Mouse (Mus musculus) C2C12 (cell line): ENCODE results near the gene Cfdp1. TPM values are rescaled to one million over a fixed set of nuclear protein-coding genes. Genes with fewer than 3 reads are reported as not detected.

Source experiments
- H3K27me3 ChIP-seq: one replicate; pipeline ENCODE4 v1.6.1; 2011; ENCODE audit not compliant: control insufficient read depth, insufficient read depth, insufficient read length
- H3K36me3 ChIP-seq: one replicate; pipeline ENCODE4 v1.6.1; 2011; ENCODE audit not compliant: control insufficient read depth, insufficient read depth
- H3K4me3 ChIP-seq: one replicate; pipeline ENCODE4 v1.5.1; 2011; ENCODE audit warnings: mild to moderate bottlenecking, control low read depth; ENCODE audit not compliant: poor library complexity, insufficient read depth, severe bottlenecking
- H3K79me2 ChIP-seq: one replicate; pipeline ENCODE4 v1.6.1; 2011; ENCODE audit not compliant: control insufficient read depth, insufficient read depth
- H3K79me3 ChIP-seq: one replicate; pipeline ENCODE4 v1.6.1; 2011; ENCODE audit warnings: low read depth, control low read depth
- H3ac ChIP-seq: one replicate; pipeline ENCODE3; 2011; ENCODE audit warnings: low read depth; ENCODE audit not compliant: control insufficient read depth, insufficient read length
- CEBPB ChIP-seq: IDR thresholded peaks from one replicate; pipeline ENCODE4 v1.6.1; 2011; ENCODE audit warnings: low read depth, mild to moderate bottlenecking, control low read depth, moderate library complexity
- CTCF ChIP-seq: IDR thresholded peaks from one replicate; pipeline ENCODE4 v1.5.1; 2011; ENCODE audit not compliant: control insufficient read depth, insufficient read depth, insufficient read length
- FOSL1 ChIP-seq: IDR thresholded peaks from one replicate; pipeline ENCODE4 v1.8.0; 2011; ENCODE audit warnings: mild to moderate bottlenecking, low read length; ENCODE audit not compliant: poor library complexity, insufficient read depth, severe bottlenecking
- MAX ChIP-seq: IDR thresholded peaks from one replicate; pipeline ENCODE4 v1.6.1; 2011; ENCODE audit warnings: mild to moderate bottlenecking, control low read depth
- MYOD1 ChIP-seq: IDR thresholded peaks from one replicate; pipeline ENCODE4 v1.6.1; 2011; ENCODE audit warnings: low read depth; ENCODE audit not compliant: control insufficient read depth, insufficient read length
- MYOG ChIP-seq: IDR thresholded peaks from one replicate; pipeline ENCODE4 v1.6.1; 2011; ENCODE audit not compliant: control insufficient read depth, insufficient read length; ENCODE audit errors: extremely low read depth
- USF1 ChIP-seq: IDR thresholded peaks from one replicate; pipeline ENCODE4 v1.6.1; 2011; ENCODE audit warnings: low read depth, mild to moderate bottlenecking, control low read depth, moderate library complexity
- polyA plus RNA-seq: library from polyadenylated mRNA; unstranded; fragments of >200 nt; fragmentation: generic; extraction: Trizol; gene quantifications from one replicate; pipeline ENCODE4 v1.2.1, GENCODE M21; 2012; ENCODE audit warnings: missing spikeins

Cfdp1 gene
- polyA plus RNA-seq, 1 experiment: 58.8 TPM

GRCm38 (mm10) chr8:111729233-111730170 is 124.6 kb downstream of the Cfdp1 start:
- peaks cover 28% of the 10 kb centered on the region for H3K36me3 ChIP-seq
- no peak for TF ChIP-seq USF1
- no peak for TF ChIP-seq CEBPB
- no peak for TF ChIP-seq CTCF
- no peak for TF ChIP-seq MYOD1
- TF ChIP-seq FOSL1: no peak
- TF ChIP-seq MYOG: no peak
- no peak for TF ChIP-seq MAX
- peaks cover 100% of the 10 kb centered on the region for H3K79me2 ChIP-seq
- H3K79me3 ChIP-seq: peaks cover 89% of the 10 kb centered on the region
- peak overlapping the region; percentile 19 for H3K4me3 ChIP-seq
- peak overlapping the region; percentile 60 for H3ac ChIP-seq
- no peaks in the 10 kb centered on the region for H3K27me3 ChIP-seq

GRCm38 (mm10) chr8:111728481-111728880 is 125.6 kb downstream of the Cfdp1 start:
- H3K27me3 ChIP-seq: no peaks in the 10 kb centered on the region
- H3K36me3 ChIP-seq: peaks cover 36% of the 10 kb centered on the region
- peaks cover 100% of the 10 kb centered on the region for H3K79me2 ChIP-seq
- TF ChIP-seq USF1 (no peak), CEBPB (no peak), MYOG (no peak), FOSL1 (no peak), MAX (no peak), MYOD1 (no peak), CTCF (no peak)
- H3ac ChIP-seq: peak overlapping the region; percentile 25
- peaks cover 89% of the 10 kb centered on the region for H3K79me3 ChIP-seq
- no peak overlapping the region for H3K4me3 ChIP-seq

- no peaks in the 10 kb centered on the region for H3K27me3 ChIP-seq
- H3K79me3 ChIP-seq: peaks cover 89% of the 10 kb centered on the region
- no peak overlapping the region for H3K4me3 ChIP-seq
- peaks cover 43% of the 10 kb centered on the region for H3K36me3 ChIP-seq
- TF ChIP-seq MAX: no peak
- no peak for TF ChIP-seq FOSL1
- no peak for TF ChIP-seq MYOG
- TF ChIP-seq CTCF: no peak
- TF ChIP-seq USF1: no peak
- no peak for TF ChIP-seq CEBPB
- peaks cover 100% of the 10 kb centered on the region for H3K79me2 ChIP-seq
- H3ac ChIP-seq: peak overlapping the region; percentile 31
Observed at GRCm38 (mm10) chr8:111727553-111727952, 126.5 kb downstream of the Cfdp1 start.

- H3K79me3 ChIP-seq: peaks cover 93% of the 10 kb centered on the region
- no peaks in the 10 kb centered on the region for H3K27me3 ChIP-seq
- peak overlapping the region; percentile 56 for H3ac ChIP-seq
- H3K4me3 ChIP-seq: no peak overlapping the region
- TF ChIP-seq MYOD1 (peak; percentile 55), MYOG (no peak), FOSL1 (peak; percentile 86), MAX (peak; percentile 98), USF1 (peak; percentile 90), CEBPB (no peak)
- peaks cover 48% of the 10 kb centered on the region for H3K36me3 ChIP-seq
- H3K79me2 ChIP-seq: peaks cover 100% of the 10 kb centered on the region
Observed at GRCm38 (mm10) chr8:111726102-111726900, 127.8 kb downstream of the Cfdp1 start.

GRCm38 (mm10) chr8:111725341-111725740 is 128.8 kb downstream of the Cfdp1 start:
- Histone ChIP-seq H3K79me3 (peaks cover 92% of the 10 kb centered on the region), H3ac (no peak overlapping the region), H3K4me3 (no peak overlapping the region), H3K79me2 (peaks cover 100% of the 10 kb centered on the region), H3K27me3 (no peaks in the 10 kb centered on the region), H3K36me3 (peaks cover 56% of the 10 kb centered on the region)
- TF ChIP-seq FOSL1 (no peak), MYOD1 (no peak), MAX (no peak), USF1 (no peak), CEBPB (no peak), MYOG (no peak), CTCF (no peak)
